Mouse (Mus musculus) megakaryocyte, embryonic 14.5 days (primary cell): ENCODE data around the gene Gprc5d. TPM values are rescaled to one million over a fixed set of nuclear protein-coding genes. Genes with fewer than 3 reads are reported as not detected.

Experiments used
- H3K27me3 ChIP-seq: replicated peaks from 2 replicates; pipeline ENCODE3; 2012; ENCODE audit warnings: inconsistent platforms
- H3K36me3 ChIP-seq: replicated peaks from 2 replicates; pipeline ENCODE3; 2012; ENCODE audit warnings: low read length, inconsistent platforms, mixed read lengths
- H3K4me1 ChIP-seq: 2 replicates; pipeline ENCODE4 v1.6.1; 2012; ENCODE audit warnings: inconsistent platforms
- H3K4me3 ChIP-seq: replicated peaks from 2 replicates; pipeline ENCODE3; 2012; ENCODE audit warnings: moderate library complexity, mild to moderate bottlenecking, inconsistent platforms
- H3K9me3 ChIP-seq: 2 replicates; pipeline ENCODE4 v1.6.1; 2012; ENCODE audit warnings: inconsistent platforms
- FLI1 ChIP-seq: IDR thresholded peaks from 2 replicates; pipeline ENCODE4 v1.6.1; 2012; ENCODE audit warnings: low read length, inconsistent platforms, mixed read lengths
- GATA1 ChIP-seq: IDR thresholded peaks from 3 replicates; pipeline ENCODE4 v1.6.1; 2012; ENCODE audit warnings: mixed read lengths, low read length, inconsistent platforms, borderline replicate concordance
- polyA plus RNA-seq: library from polyadenylated mRNA; stranded (reverse); fragments of >175 nt; gene quantifications from 2 replicates; pipeline ENCODE4 v1.2.3, GENCODE M21; 2012; ENCODE audit warnings: low replicate concordance; ENCODE audit not compliant: insufficient read depth

Gene Gprc5d
- polyA plus RNA-seq, 1 experiment, result not detected

- H3K36me3 ChIP-seq, result peaks cover 16% of the 10 kb centered on the region
- H3K4me1 ChIP-seq, result peaks cover 11% of the 10 kb centered on the region; the same call in 1 of the 2 replicates
- H3K4me3 ChIP-seq, result no peak overlapping the region
- peaks cover 3% of the 10 kb centered on the region for H3K9me3 ChIP-seq
- peaks cover 6% of the 10 kb centered on the region for H3K27me3 ChIP-seq
- TF ChIP-seq FLI1 (no peak), GATA1 (no peak)
Observed at GRCm38 (mm10) chr6:135156597-135156996, 38.5 kb upstream of the Gprc5d start.

GRCm38 (mm10) chr6:135153719-135154118, 35.6 kb upstream of the Gprc5d start:
- H3K4me3 ChIP-seq, result no peak overlapping the region
- peaks cover 3% of the 10 kb centered on the region for H3K9me3 ChIP-seq
- no peak for TF ChIP-seq FLI1
- TF ChIP-seq GATA1, result no peak
- H3K4me1 ChIP-seq, result peaks cover 11% of the 10 kb centered on the region; the same call in 1 of the 2 replicates
- H3K27me3 ChIP-seq, result peaks cover 11% of the 10 kb centered on the region
- H3K36me3 ChIP-seq, result peaks cover 23% of the 10 kb centered on the region

GRCm38 (mm10) chr6:135150311-135150710, 32.2 kb upstream of the Gprc5d start:
- H3K4me3 ChIP-seq, result no peak overlapping the region
- peaks cover 24% of the 10 kb centered on the region for H3K36me3 ChIP-seq
- TF ChIP-seq FLI1 (no peak), GATA1 (no peak)
- peaks cover 5% of the 10 kb centered on the region for H3K27me3 ChIP-seq
- H3K9me3 ChIP-seq, result peaks cover 3% of the 10 kb centered on the region
- H3K4me1 ChIP-seq, result no peaks in the 10 kb centered on the region

- Histone ChIP-seq H3K4me1 (no peaks in the 10 kb centered on the region), H3K36me3 (peaks cover 22% of the 10 kb centered on the region), H3K27me3 (peaks cover 5% of the 10 kb centered on the region), H3K9me3 (peaks cover 3% of the 10 kb centered on the region), H3K4me3 (no peak overlapping the region)
- TF ChIP-seq GATA1, result no peak
- no peak for TF ChIP-seq FLI1
Observed at GRCm38 (mm10) chr6:135149722-135150121, 31.6 kb upstream of the Gprc5d start.

GRCm38 (mm10) chr6:135149175-135149574, 31.1 kb upstream of the Gprc5d start:
- Histone ChIP-seq H3K4me3 (no peak overlapping the region), H3K9me3 (peaks cover 3% of the 10 kb centered on the region), H3K27me3 (peaks cover 5% of the 10 kb centered on the region), H3K4me1 (no peaks in the 10 kb centered on the region), H3K36me3 (peaks cover 22% of the 10 kb centered on the region)
- TF ChIP-seq FLI1 (no peak), GATA1 (no peak)

GRCm38 (mm10) chr6:135148506-135148905, 30.4 kb upstream of the Gprc5d start:
- Histone ChIP-seq H3K4me1 (no peaks in the 10 kb centered on the region), H3K4me3 (no peak overlapping the region), H3K27me3 (peaks cover 5% of the 10 kb centered on the region), H3K36me3 (peaks cover 22% of the 10 kb centered on the region), H3K9me3 (peaks cover 3% of the 10 kb centered on the region)
- no peak for TF ChIP-seq FLI1
- TF ChIP-seq GATA1, result no peak

GRCm38 (mm10) chr6:135145976-135146375, 27.9 kb upstream of the Gprc5d start:
- no peaks in the 10 kb centered on the region for H3K9me3 ChIP-seq
- peaks cover 3% of the 10 kb centered on the region; the same call in 1 of the 2 replicates for H3K4me1 ChIP-seq
- H3K4me3 ChIP-seq, result no peak overlapping the region
- TF ChIP-seq GATA1 (no peak), FLI1 (no peak)
- peaks cover 9% of the 10 kb centered on the region for H3K36me3 ChIP-seq
- peaks cover 5% of the 10 kb centered on the region for H3K27me3 ChIP-seq

- peaks cover 3% of the 10 kb centered on the region for H3K36me3 ChIP-seq
- peaks cover 3% of the 10 kb centered on the region; the same call in 1 of the 2 replicates for H3K4me1 ChIP-seq
- TF ChIP-seq FLI1 (no peak), GATA1 (no peak)
- no peaks in the 10 kb centered on the region for H3K9me3 ChIP-seq
- H3K4me3 ChIP-seq, result no peak overlapping the region
- H3K27me3 ChIP-seq, result peaks cover 1% of the 10 kb centered on the region
Observed at GRCm38 (mm10) chr6:135144516-135144915, 26.4 kb upstream of the Gprc5d start.

- no peak for TF ChIP-seq FLI1
- no peak for TF ChIP-seq GATA1
- Histone ChIP-seq H3K27me3 (no peaks in the 10 kb centered on the region), H3K9me3 (no peaks in the 10 kb centered on the region), H3K4me1 (peaks cover 3% of the 10 kb centered on the region; the same call in 1 of the 2 replicates), H3K36me3 (peaks cover 3% of the 10 kb centered on the region), H3K4me3 (no peak overlapping the region)
Observed at GRCm38 (mm10) chr6:135143151-135143550, 25.1 kb upstream of the Gprc5d start.

- peaks cover 4% of the 10 kb centered on the region for H3K36me3 ChIP-seq
- H3K4me1 ChIP-seq, result peaks cover 4% of the 10 kb centered on the region
- no peaks in the 10 kb centered on the region for H3K9me3 ChIP-seq
- no peaks in the 10 kb centered on the region for H3K27me3 ChIP-seq
- no peak overlapping the region for H3K4me3 ChIP-seq
- no peak for TF ChIP-seq GATA1
- TF ChIP-seq FLI1, result no peak
Observed at GRCm38 (mm10) chr6:135141451-135142147, 23.5 kb upstream of the Gprc5d start.
